Mouse (Mus musculus) spleen, postnatal 14 days (tissue): ENCODE results near the gene Scgb1b20.
"Not testable (repeated sequence)": the region's sequence is repeated elsewhere in the genome, so short reads cannot be mapped to it uniquely, and the experiment has no call there.

Experiments
- DNase-seq, 2 experiments: peaks; one replicate each; pipeline ENCODE4 v3.0.0; 2021 to 2022; ENCODE audit warnings: low spot score in 2 of 2

Gene Scgb1b20

GRCm38 (mm10) chr7:33372934-33373333 is at the start of gene Scgb1b20:
Scgb1b20 (plus strand) TSS chr7:33373234.
- not testable (repeated sequence) for DNase-seq

- not testable (repeated sequence) for DNase-seq
These were observed 6.8 kb upstream of the Scgb1b20 start, which contains the start of gene Scgb2b20 for GRCm38 (mm10) chr7:33366222-33366621. Scgb2b20 (minus strand) TSS chr7:33366322.

- DNase-seq = not testable (repeated sequence)
These were observed 26.7 kb downstream of the Scgb1b20 start for GRCm38 (mm10) chr7:33399749-33400148.

- DNase-seq = no peak
These were observed 28.6 kb downstream of the Scgb1b20 start for GRCm38 (mm10) chr7:33401650-33402049.

GRCm38 (mm10) chr7:33409681-33410080 is 36.6 kb downstream of the Scgb1b20 start:
- not testable (repeated sequence) for DNase-seq
